Mouse (Mus musculus) lung, postnatal 0 days (tissue): ENCODE measurements around the gene Cpne6.

Experiments used
- CTCF ChIP-seq: IDR thresholded peaks from 2 replicates; pipeline ENCODE4 v1.5.1; 2016; ENCODE audit warnings: antibody characterized with exemption, mild to moderate bottlenecking
- EP300 ChIP-seq: IDR thresholded peaks from 2 replicates; pipeline ENCODE4 v1.6.1; 2016; ENCODE audit warnings: antibody characterized with exemption, mild to moderate bottlenecking, control low read depth

- TF ChIP-seq CTCF, result no peak
- TF ChIP-seq EP300, result no peak
These were observed 39.9 kb downstream of the Cpne6 start for GRCm38 (mm10) chr14:55550191-55550590.
